Mouse (Mus musculus) heart, embryonic 10.5 days (tissue): ENCODE measurements around the gene Slc38a4. TPM values are rescaled to one million over a fixed set of nuclear protein-coding genes. Genes with fewer than 3 reads are reported as not detected.
A peak's percentile ranks its signal among the peaks of the same experiment; 100 is the strongest.

Experiments used
- DNase-seq: peaks from one replicate; pipeline ENCODE4 v3.0.0-alpha.2; 2017; ENCODE audit warnings: low spot score
- H3K27ac ChIP-seq: fragments of 300-500 bp; sonication (generic); 2 replicates; pipeline ENCODE4 v1.5.1; 2016; ENCODE audit warnings: mild to moderate bottlenecking
- H3K27me3 ChIP-seq: fragments of 300-500 bp; sonication (generic); 2 replicates; pipeline ENCODE4 v1.6.1; 2016; ENCODE audit warnings: mild to moderate bottlenecking; ENCODE audit not compliant: poor library complexity, insufficient read depth, severe bottlenecking
- H3K36me3 ChIP-seq: fragments of 300-500 bp; sonication (generic); 2 replicates; pipeline ENCODE4 v1.6.1; 2016; ENCODE audit warnings: mild to moderate bottlenecking, moderate library complexity
- H3K4me1 ChIP-seq: fragments of 300-500 bp; sonication (generic); 2 replicates; pipeline ENCODE4 v1.6.1; 2016; ENCODE audit warnings: mild to moderate bottlenecking
- H3K4me3 ChIP-seq: fragments of 300-500 bp; sonication (generic); 2 replicates; pipeline ENCODE4 v1.5.1; 2016; ENCODE audit warnings: mild to moderate bottlenecking, moderate library complexity
- H3K9me3 ChIP-seq: fragments of 300-500 bp; sonication (generic); 2 replicates; pipeline ENCODE4 v1.6.1; 2016; ENCODE audit warnings: mild to moderate bottlenecking, moderate library complexity
- WGBS: fragments of 180-500 bp; shearing (Covaris S2); methylation state at CpG from one replicate; pipeline ENCODE4 v1.1.7; 2016; 5-methylcytosine and 5-hydroxymethylcytosine counted together
- polyA plus RNA-seq: library from polyadenylated mRNA; unstranded; fragments of >200 nt; fragmentation: Nextera tagmentation; extraction: Ambion mirVana; gene quantifications from 2 replicates; pipeline ENCODE4 v1.2.1, GENCODE M21; 2016

The Slc38a4 gene
- polyA plus RNA-seq, 1 experiment from 2014 or later = 148 TPM

- WGBS = 36% methylated on average over 4 of the region's 4 CpGs
- Histone ChIP-seq H3K9me3 (no peaks in the 10 kb centered on the region), H3K27me3 (no peaks in the 10 kb centered on the region), H3K36me3 (no peaks in the 10 kb centered on the region), H3K4me3 (no peak overlapping the region), H3K27ac (peak overlapping the region; percentile 77), H3K4me1 (peaks cover 18% of the 10 kb centered on the region)
- DNase-seq = no peak
These were observed 86.0 kb downstream of the Slc38a4 start for GRCm38 (mm10) chr15:96969792-96970191.

GRCm38 (mm10) chr15:96968741-96969140 lies 87.0 kb downstream of the Slc38a4 start:
- WGBS = 86% methylated on average over 11 of the region's 11 CpGs
- Histone ChIP-seq H3K27me3 (no peaks in the 10 kb centered on the region), H3K9me3 (no peaks in the 10 kb centered on the region), H3K36me3 (no peaks in the 10 kb centered on the region), H3K27ac (no peak overlapping the region), H3K4me3 (no peak overlapping the region), H3K4me1 (peaks cover 18% of the 10 kb centered on the region)
- peak; percentile 41 for DNase-seq

- peaks cover 12% of the 10 kb centered on the region for H3K4me1 ChIP-seq
- no peaks in the 10 kb centered on the region for H3K9me3 ChIP-seq
- H3K36me3 ChIP-seq = no peaks in the 10 kb centered on the region
- no peak overlapping the region for H3K27ac ChIP-seq
- DNase-seq = peak; percentile 56
- 88% methylated on average over 3 of the region's 3 CpGs for WGBS
- no peak overlapping the region for H3K4me3 ChIP-seq
- no peaks in the 10 kb centered on the region for H3K27me3 ChIP-seq
These were observed 89.4 kb downstream of the Slc38a4 start for GRCm38 (mm10) chr15:96966326-96966725.

GRCm38 (mm10) chr15:96963735-96964134 lies 92.0 kb downstream of the Slc38a4 start:
- no peak overlapping the region for H3K4me3 ChIP-seq
- H3K4me1 ChIP-seq = no peaks in the 10 kb centered on the region
- no peaks in the 10 kb centered on the region for H3K27me3 ChIP-seq
- WGBS = 60% methylated on average over 10 of the region's 10 CpGs
- H3K36me3 ChIP-seq = no peaks in the 10 kb centered on the region
- no peak overlapping the region for H3K27ac ChIP-seq
- no peaks in the 10 kb centered on the region for H3K9me3 ChIP-seq
- DNase-seq = no peak

- Histone ChIP-seq H3K36me3 (no peaks in the 10 kb centered on the region), H3K27ac (no peak overlapping the region), H3K4me3 (no peak overlapping the region), H3K9me3 (no peaks in the 10 kb centered on the region), H3K4me1 (no peaks in the 10 kb centered on the region), H3K27me3 (no peaks in the 10 kb centered on the region)
- 86% methylated on average over 8 of the region's 8 CpGs for WGBS
- DNase-seq = no peak
These were observed 92.4 kb downstream of the Slc38a4 start for GRCm38 (mm10) chr15:96963318-96963717.

GRCm38 (mm10) chr15:96960343-96960742 lies 95.4 kb downstream of the Slc38a4 start:
- H3K27ac ChIP-seq = no peak overlapping the region
- no peak for DNase-seq
- 91% methylated on average over 11 of the region's 11 CpGs for WGBS

GRCm38 (mm10) chr15:96959247-96959646 lies 96.5 kb downstream of the Slc38a4 start:
- H3K9me3 ChIP-seq = no peaks in the 10 kb centered on the region
- no peak for DNase-seq
- WGBS = 79% methylated on average over 2 of the region's 2 CpGs
- H3K36me3 ChIP-seq = no peaks in the 10 kb centered on the region
- no peaks in the 10 kb centered on the region for H3K27me3 ChIP-seq
- H3K27ac ChIP-seq = no peak overlapping the region
- H3K4me3 ChIP-seq = no peak overlapping the region
- no peaks in the 10 kb centered on the region for H3K4me1 ChIP-seq

More at GRCm38 (mm10) chr15:96960343-96960742, 95.4 kb downstream of the Slc38a4 start:
- Histone ChIP-seq H3K36me3 (no peaks in the 10 kb centered on the region), H3K4me3 (no peak overlapping the region), H3K27me3 (no peaks in the 10 kb centered on the region), H3K9me3 (no peaks in the 10 kb centered on the region), H3K4me1 (no peaks in the 10 kb centered on the region)

- H3K36me3 ChIP-seq = no peaks in the 10 kb centered on the region
- no peaks in the 10 kb centered on the region for H3K27me3 ChIP-seq
- 76% methylated on average over 3 of the region's 3 CpGs for WGBS
These were observed 99.1 kb downstream of the Slc38a4 start for GRCm38 (mm10) chr15:96956699-96957098.

GRCm38 (mm10) chr15:96954389-96954788 lies 101.4 kb downstream of the Slc38a4 start:
- Histone ChIP-seq H3K9me3 (no peaks in the 10 kb centered on the region), H3K4me3 (no peak overlapping the region), H3K27ac (no peak overlapping the region), H3K27me3 (no peaks in the 10 kb centered on the region), H3K4me1 (peaks cover 8% of the 10 kb centered on the region; the same call in 1 of the 2 replicates), H3K36me3 (no peaks in the 10 kb centered on the region)
- DNase-seq = no peak
- WGBS = 88% methylated on average over 6 of the region's 6 CpGs

More at GRCm38 (mm10) chr15:96956699-96957098, 99.1 kb downstream of the Slc38a4 start:
- Histone ChIP-seq H3K27ac (no peak overlapping the region), H3K4me3 (no peak overlapping the region), H3K9me3 (no peaks in the 10 kb centered on the region), H3K4me1 (peaks cover 8% of the 10 kb centered on the region; the same call in 1 of the 2 replicates)
- DNase-seq = no peak

GRCm38 (mm10) chr15:96953938-96954238 lies 101.9 kb downstream of the Slc38a4 start:
- DNase-seq = no peak
- Histone ChIP-seq H3K4me1 (peaks cover 8% of the 10 kb centered on the region; the same call in 1 of the 2 replicates), H3K27ac (peak overlapping the region; percentile 79), H3K36me3 (no peaks in the 10 kb centered on the region), H3K4me3 (peak overlapping the region; percentile 51), H3K27me3 (no peaks in the 10 kb centered on the region), H3K9me3 (no peaks in the 10 kb centered on the region)
- WGBS = 47% methylated on average over 16 of the region's 16 CpGs

- peak overlapping the region; percentile 79 for H3K27ac ChIP-seq
- H3K9me3 ChIP-seq = no peaks in the 10 kb centered on the region
- no peaks in the 10 kb centered on the region for H3K36me3 ChIP-seq
- peaks cover 9% of the 10 kb centered on the region; the same call in 1 of the 2 replicates for H3K4me1 ChIP-seq
- DNase-seq = peak; percentile 83
- H3K27me3 ChIP-seq = no peaks in the 10 kb centered on the region
- peak overlapping the region; percentile 51 for H3K4me3 ChIP-seq
- 26% methylated on average over 23 of the region's 23 CpGs for WGBS
These were observed 102.4 kb downstream of the Slc38a4 start for GRCm38 (mm10) chr15:96953112-96953937.

GRCm38 (mm10) chr15:96952488-96952887 lies 103.3 kb downstream of the Slc38a4 start:
- H3K9me3 ChIP-seq = no peaks in the 10 kb centered on the region
- no peaks in the 10 kb centered on the region for H3K27me3 ChIP-seq
- H3K4me3 ChIP-seq = no peak overlapping the region
- no peak for DNase-seq
- peaks cover 13% of the 10 kb centered on the region; the same call in 1 of the 2 replicates for H3K4me1 ChIP-seq
- no peaks in the 10 kb centered on the region for H3K36me3 ChIP-seq
- no peak overlapping the region for H3K27ac ChIP-seq
- 71% methylated on average over 8 of the region's 8 CpGs for WGBS

- no peak for DNase-seq
- no peak overlapping the region for H3K4me3 ChIP-seq
- WGBS = 55% methylated on average over 5 of the region's 5 CpGs
- H3K27me3 ChIP-seq = no peaks in the 10 kb centered on the region
- H3K4me1 ChIP-seq = peaks cover 13% of the 10 kb centered on the region; the same call in 1 of the 2 replicates
- H3K27ac ChIP-seq = no peak overlapping the region
- H3K9me3 ChIP-seq = no peaks in the 10 kb centered on the region
- H3K36me3 ChIP-seq = no peaks in the 10 kb centered on the region
These were observed 104.0 kb downstream of the Slc38a4 start for GRCm38 (mm10) chr15:96951783-96952182.
